Mouse (Mus musculus): ENCODE results near the gene Fkbp15. TPM values are rescaled to one million over a fixed set of nuclear protein-coding genes. Genes with fewer than 3 reads are reported as not detected.

Fkbp15 gene
- polyA plus RNA-seq, 1 experiment from 2014 or later: 24.9 TPM

- Histone ChIP-seq H3K9me3 (no peaks in the 10 kb centered on the region), H3K36me3 (peaks cover 39% of the 10 kb centered on the region), H3K4me1 (no peaks in the 10 kb centered on the region), H3K4me2 (no peak overlapping the region), H3K27ac (0 out of 2 replicates have a peak overlapping the region, but pooled peaks have one; percentile 3), H3K9ac (no peak overlapping the region), H3K27me3 (replicated peaks) (no peaks in the 10 kb centered on the region), H3K4me3 (replicated peaks) (no peak overlapping the region)
- peak; percentile 36; the same call in 1 of the 2 replicates for ATAC-seq (ENCODE audit: insufficient read depth, low FRiP score, low read depth)
- WGBS: 70% methylated on average over 5 of the region's 5 CpGs
Measured at GRCm38 (mm10) chr4:62389592-62390512, 29.5 kb upstream of the Fkbp15 start.

GRCm38 (mm10) chr4:62385439-62385838, 25.1 kb upstream of the Fkbp15 start:
- H3K9ac ChIP-seq: no peak overlapping the region
- H3K4me3 ChIP-seq (replicated peaks): no peak overlapping the region
- H3K27ac ChIP-seq: no peak overlapping the region
- peaks cover 23% of the 10 kb centered on the region for H3K36me3 ChIP-seq
- H3K27me3 ChIP-seq (replicated peaks): no peaks in the 10 kb centered on the region
- 89% methylated on average over 7 of the region's 7 CpGs for WGBS
- H3K9me3 ChIP-seq: no peaks in the 10 kb centered on the region
- no peak for ATAC-seq (ENCODE audit: insufficient read depth, low FRiP score, low read depth)
- 0 out of 2 replicates have a peak, but pooled peaks cover 4% of the 10 kb centered on the region for H3K4me1 ChIP-seq
- H3K4me2 ChIP-seq: no peak overlapping the region

DNA sequence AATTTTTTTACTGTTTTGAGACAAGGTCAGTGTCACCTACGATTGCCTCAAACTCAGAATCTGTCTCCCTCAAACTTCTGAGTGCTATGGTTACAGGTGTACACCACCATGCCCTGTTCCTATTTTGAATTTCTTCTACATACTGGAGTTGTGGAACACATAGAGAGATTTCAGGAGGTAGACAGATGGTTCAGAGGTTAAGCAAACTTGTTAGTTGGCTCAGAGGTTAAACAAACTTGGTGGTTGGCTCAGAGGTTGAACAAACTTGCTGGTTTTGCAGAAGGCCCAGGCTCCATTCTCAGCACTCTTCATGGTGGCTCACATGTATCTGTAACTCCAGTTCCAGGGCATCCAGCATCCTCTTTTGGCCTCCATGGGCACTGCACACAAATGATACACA, 23.8 kb upstream of the Fkbp15 start:
- Histone ChIP-seq H3K4me1 (0 out of 2 replicates have a peak, but pooled peaks cover 4% of the 10 kb centered on the region), H3K9ac (no peak overlapping the region), H3K4me2 (no peak overlapping the region), H3K36me3 (peaks cover 21% of the 10 kb centered on the region; the same call in 1 of the 2 replicates), H3K9me3 (no peaks in the 10 kb centered on the region), H3K4me3 (replicated peaks) (no peak overlapping the region), H3K27me3 (replicated peaks) (no peaks in the 10 kb centered on the region), H3K27ac (no peak overlapping the region)
- ATAC-seq (ENCODE audit: insufficient read depth, low FRiP score, low read depth): no peak
- 46% methylated on average over 1 of the region's 1 CpGs for WGBS

GRCm38 (mm10) chr4:62383752-62384151, 23.4 kb upstream of the Fkbp15 start:
- no peaks in the 10 kb centered on the region for H3K9me3 ChIP-seq
- peaks cover 21% of the 10 kb centered on the region for H3K36me3 ChIP-seq
- H3K27me3 ChIP-seq (replicated peaks): no peaks in the 10 kb centered on the region
- H3K9ac ChIP-seq: no peak overlapping the region
- no peak overlapping the region for H3K27ac ChIP-seq
- H3K4me2 ChIP-seq: no peak overlapping the region
- ATAC-seq (ENCODE audit: insufficient read depth, low FRiP score, low read depth): 0 out of 2 replicates have a peak, but pooled peaks have one; percentile 18
- H3K4me3 ChIP-seq (replicated peaks): no peak overlapping the region
- 0 out of 2 replicates have a peak, but pooled peaks cover 4% of the 10 kb centered on the region for H3K4me1 ChIP-seq
- 53% methylated on average over 7 of the region's 7 CpGs for whole genome bisulfite sequencing

GRCm38 (mm10) chr4:62383207-62383606, 22.9 kb upstream of the Fkbp15 start:
- H3K4me2 ChIP-seq: no peak overlapping the region
- no peaks in the 10 kb centered on the region for H3K9me3 ChIP-seq
- no peaks in the 10 kb centered on the region for H3K27me3 ChIP-seq (replicated peaks)
- H3K9ac ChIP-seq: no peak overlapping the region
- 0 out of 2 replicates have a peak, but pooled peaks cover 4% of the 10 kb centered on the region for H3K4me1 ChIP-seq
- no peak overlapping the region for H3K27ac ChIP-seq
- H3K4me3 ChIP-seq (replicated peaks): no peak overlapping the region
- WGBS: 85% methylated on average over 6 of the region's 6 CpGs
- no peak for ATAC-seq (ENCODE audit: insufficient read depth, low FRiP score, low read depth)
- peaks cover 15% of the 10 kb centered on the region for H3K36me3 ChIP-seq

- Histone ChIP-seq H3K4me1 (0 out of 2 replicates have a peak, but pooled peaks cover 4% of the 10 kb centered on the region), H3K36me3 (peaks cover 3% of the 10 kb centered on the region; the same call in 1 of the 2 replicates), H3K27me3 (replicated peaks) (no peaks in the 10 kb centered on the region), H3K9me3 (no peaks in the 10 kb centered on the region), H3K27ac (no peak overlapping the region), H3K4me3 (replicated peaks) (no peak overlapping the region), H3K9ac (no peak overlapping the region), H3K4me2 (no peak overlapping the region)
- WGBS: 72% methylated on average over 9 of the region's 9 CpGs
- no peak for ATAC-seq (ENCODE audit: insufficient read depth, low FRiP score, low read depth)
Measured at GRCm38 (mm10) chr4:62379724-62380381, 19.5 kb upstream of the Fkbp15 start.

- H3K27me3 ChIP-seq (replicated peaks): no peaks in the 10 kb centered on the region
- ATAC-seq (ENCODE audit: insufficient read depth, low FRiP score, low read depth): no peak
- no peak overlapping the region for H3K4me2 ChIP-seq
- H3K9me3 ChIP-seq: no peaks in the 10 kb centered on the region
- no peak overlapping the region for H3K4me3 ChIP-seq (replicated peaks)
- no peaks in the 10 kb centered on the region; the same call in 1 of the 2 replicates for H3K36me3 ChIP-seq
- no peak overlapping the region for H3K27ac ChIP-seq
- H3K4me1 ChIP-seq: no peaks in the 10 kb centered on the region
- WGBS: 86% methylated on average over 2 of the region's 2 CpGs
- no peak overlapping the region for H3K9ac ChIP-seq
Measured at GRCm38 (mm10) chr4:62376123-62376522, 15.8 kb upstream of the Fkbp15 start.

DNA sequence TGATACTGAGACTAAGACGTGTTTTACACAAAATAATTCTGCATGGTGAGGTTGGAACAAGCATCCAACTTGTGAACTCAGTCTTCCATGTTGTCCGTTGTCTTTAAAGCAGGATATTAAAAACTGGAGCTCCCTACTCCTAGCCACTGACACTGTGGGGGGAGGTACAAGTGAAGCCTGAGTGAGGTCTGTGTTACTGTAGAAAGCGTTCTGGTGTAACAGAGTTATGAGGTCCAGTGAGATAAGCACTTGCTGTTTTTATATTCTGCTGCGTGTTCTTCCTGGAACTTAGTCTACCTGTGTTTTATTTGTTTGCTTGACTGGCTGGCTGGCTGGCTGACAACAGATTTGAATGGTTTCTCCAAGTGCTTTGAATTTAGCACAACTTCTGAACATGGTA, 14.0 kb upstream of the Fkbp15 start:
- no peaks in the 10 kb centered on the region; the same call in 1 of the 2 replicates for H3K36me3 ChIP-seq
- H3K27me3 ChIP-seq (replicated peaks): no peaks in the 10 kb centered on the region

GRCm38 (mm10) chr4:62373668-62374067, 13.3 kb upstream of the Fkbp15 start:
- no peaks in the 10 kb centered on the region; the same call in 1 of the 2 replicates for H3K36me3 ChIP-seq
- H3K4me1 ChIP-seq: no peaks in the 10 kb centered on the region
- H3K9ac ChIP-seq: no peak overlapping the region
- no peaks in the 10 kb centered on the region for H3K27me3 ChIP-seq (replicated peaks)
- H3K9me3 ChIP-seq: no peaks in the 10 kb centered on the region
- 48% methylated on average over 7 of the region's 7 CpGs for WGBS
- no peak for ATAC-seq (ENCODE audit: insufficient read depth, low FRiP score, low read depth)
- H3K27ac ChIP-seq: no peak overlapping the region
- no peak overlapping the region for H3K4me3 ChIP-seq (replicated peaks)
- no peak overlapping the region for H3K4me2 ChIP-seq

More for the DNA sequence above, 14.0 kb upstream of the Fkbp15 start:
- Histone ChIP-seq H3K4me1 (no peaks in the 10 kb centered on the region), H3K4me3 (replicated peaks) (no peak overlapping the region), H3K4me2 (no peak overlapping the region), H3K9me3 (no peaks in the 10 kb centered on the region), H3K9ac (no peak overlapping the region), H3K27ac (no peak overlapping the region)
- ATAC-seq (ENCODE audit: insufficient read depth, low FRiP score, low read depth): no peak
- 62% methylated on average over 4 of the region's 4 CpGs for WGBS

DNA sequence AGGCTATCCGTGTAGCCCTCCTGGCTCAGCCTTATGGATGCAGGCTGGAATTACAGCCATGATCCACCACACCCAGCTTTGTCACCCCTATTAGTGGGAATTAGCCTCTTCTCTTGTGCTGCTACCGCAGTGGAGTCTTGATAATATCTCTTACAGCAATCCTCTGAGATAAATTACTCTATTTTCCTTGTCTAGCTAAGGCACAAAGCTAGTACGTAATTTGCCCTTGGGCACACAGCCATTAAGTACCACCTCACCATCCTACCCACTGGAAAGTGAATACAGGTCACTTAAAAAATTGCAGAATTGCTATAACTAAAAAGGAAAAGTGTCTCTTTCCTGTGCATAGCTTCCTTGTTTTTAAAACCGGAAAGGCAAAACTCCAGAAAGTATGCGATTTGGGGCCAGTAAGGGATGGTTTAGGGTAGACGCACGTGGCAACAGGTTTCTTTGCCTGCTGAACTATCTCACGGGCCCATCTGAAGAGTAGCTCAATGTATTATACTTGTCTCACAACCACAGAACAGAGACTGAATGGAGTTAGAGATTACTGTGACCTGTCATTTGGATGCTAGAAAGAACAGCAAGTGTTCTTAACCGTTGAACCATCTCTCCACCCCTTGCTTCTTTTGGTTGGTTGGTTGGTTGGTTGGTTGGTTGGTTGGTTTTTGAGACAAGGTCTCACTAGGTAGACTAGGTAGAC, 12.6 kb upstream of the Fkbp15 start:
- Histone ChIP-seq H3K9ac (no peak overlapping the region), H3K27me3 (replicated peaks) (no peaks in the 10 kb centered on the region), H3K9me3 (no peaks in the 10 kb centered on the region), H3K27ac (no peak overlapping the region), H3K4me3 (replicated peaks) (no peak overlapping the region), H3K4me1 (no peaks in the 10 kb centered on the region), H3K36me3 (no peaks in the 10 kb centered on the region), H3K4me2 (no peak overlapping the region)
- ATAC-seq (ENCODE audit: insufficient read depth, low FRiP score, low read depth): no peak
- 78% methylated on average over 9 of the region's 9 CpGs for WGBS

- H3K4me2 ChIP-seq: no peak overlapping the region
- H3K27me3 ChIP-seq (replicated peaks): no peaks in the 10 kb centered on the region
- no peak overlapping the region for H3K27ac ChIP-seq
- no peaks in the 10 kb centered on the region for H3K4me1 ChIP-seq
- H3K9ac ChIP-seq: no peak overlapping the region
- no peak for ATAC-seq (ENCODE audit: insufficient read depth, low FRiP score, low read depth)
- H3K9me3 ChIP-seq: no peaks in the 10 kb centered on the region
- WGBS: 29% methylated on average over 1 of the region's 1 CpGs
- H3K4me3 ChIP-seq (replicated peaks): no peak overlapping the region
- H3K36me3 ChIP-seq: no peaks in the 10 kb centered on the region
Measured at GRCm38 (mm10) chr4:62372410-62372809, 12.1 kb upstream of the Fkbp15 start.

Measured in stomach, embryonic 15.5 days (tissue).